Mouse (Mus musculus): ENCODE results near the gene Vsir.

Vsir gene

GRCm38 (mm10) chr10:60388332-60388731, 41.7 kb downstream of the Vsir start:
- DNase-seq (ENCODE audit: low spot score in 2 of 2) = peak; percentile 33 to 40

GRCm38 (mm10) chr10:60389447-60389865, 42.8 kb downstream of the Vsir start:
- DNase-seq (ENCODE audit: low spot score in 2 of 2) = peak; percentile 73 to 83

GRCm38 (mm10) chr10:60390177-60390903, 43.7 kb downstream of the Vsir start:
- peak; percentile 33 to 46 for DNase-seq (ENCODE audit: low spot score in 2 of 2)

GRCm38 (mm10) chr10:60390904-60391420, 44.3 kb downstream of the Vsir start:
- no peak for DNase-seq (ENCODE audit: low spot score in 2 of 2)

- no peak for DNase-seq (ENCODE audit: low spot score in 2 of 2)
Measured at GRCm38 (mm10) chr10:60391661-60392060, 45.0 kb downstream of the Vsir start.

- DNase-seq (ENCODE audit: low spot score in 2 of 2) = no peak
Measured at GRCm38 (mm10) chr10:60394936-60395335, 48.3 kb downstream of the Vsir start.

GRCm38 (mm10) chr10:60395605-60396004, 49.0 kb downstream of the Vsir start:
- no peak for DNase-seq (ENCODE audit: low spot score in 2 of 2)

GRCm38 (mm10) chr10:60398051-60398814, 51.6 kb downstream of the Vsir start:
- DNase-seq (ENCODE audit: low spot score in 2 of 2) = no peak

- no peak for DNase-seq (ENCODE audit: low spot score in 2 of 2)
Measured at GRCm38 (mm10) chr10:60399449-60399848, 52.8 kb downstream of the Vsir start, which contains the start of gene Gm17455. Gene Gm17455, plus strand, starts transcription at chr10:60399726.

- DNase-seq (ENCODE audit: low spot score in 2 of 2) = no peak
Measured at GRCm38 (mm10) chr10:60400507-60401295, 54.0 kb downstream of the Vsir start.

GRCm38 (mm10) chr10:60405460-60406177, 59.0 kb downstream of the Vsir start:
- DNase-seq (ENCODE audit: low spot score in 2 of 2) = no peak

GRCm38 (mm10) chr10:60407831-60408230, 61.2 kb downstream of the Vsir start:
- peak; percentile 51 to 82 for DNase-seq (ENCODE audit: low spot score in 2 of 2)

GRCm38 (mm10) chr10:60411794-60412193, 65.1 kb downstream of the Vsir start:
- no peak for DNase-seq (ENCODE audit: low spot score in 2 of 2)

GRCm38 (mm10) chr10:60413756-60414155, 67.1 kb downstream of the Vsir start:
- DNase-seq (ENCODE audit: low spot score in 2 of 2) = no peak

- no peak for DNase-seq (ENCODE audit: low spot score in 2 of 2)
Measured at GRCm38 (mm10) chr10:60417041-60417440, 70.4 kb downstream of the Vsir start.

GRCm38 (mm10) chr10:60418137-60418536, 71.5 kb downstream of the Vsir start:
- peak; percentile 53 to 79 for DNase-seq (ENCODE audit: low spot score in 2 of 2)

GRCm38 (mm10) chr10:60419624-60420023, 73.0 kb downstream of the Vsir start:
- DNase-seq (ENCODE audit: low spot score in 2 of 2) = peak in 1 of 2 experiments; percentile 22

All from thymus, postnatal 10 days (tissue).